Mouse (Mus musculus): ENCODE data around the gene Cep57l1. TPM values are rescaled to one million over a fixed set of nuclear protein-coding genes. Genes with fewer than 3 reads are reported as not detected.

Cep57l1 gene
- total and polyA plus RNA-seq, 2 experiments from 2014 or later, result 8.1 to 9.0 TPM

DNA sequence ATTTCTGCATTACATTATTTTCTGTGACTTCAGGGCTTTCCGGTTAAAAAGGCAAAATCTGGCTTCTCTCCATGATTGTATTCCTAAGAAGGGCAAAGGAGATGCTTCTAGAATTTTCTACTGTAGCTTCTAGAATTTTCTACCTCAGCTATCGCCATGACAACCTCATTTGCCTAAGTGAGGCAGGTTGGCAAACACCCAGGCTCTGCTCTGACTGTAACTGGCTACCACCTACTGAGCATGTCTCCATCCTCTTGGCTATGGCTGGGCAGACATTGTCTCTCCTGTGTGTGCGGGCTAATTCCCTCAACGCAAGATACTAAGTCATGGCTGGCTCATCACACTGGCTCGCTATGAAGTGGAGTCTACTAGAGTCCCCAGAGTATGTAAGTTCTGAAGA is 63.1 kb downstream of the Cep57l1 start:
- H3K27me3 ChIP-seq (ENCODE audit: insufficient read depth, low read length), result no peaks in the 10 kb centered on the region
- no peaks in the 10 kb centered on the region for H3K9me3 ChIP-seq (ENCODE audit: low read length)
- peak; percentile 75 for DNase-seq (ENCODE audit: low spot score)
- no peak overlapping the region for H3K4me3 ChIP-seq (ENCODE audit: low read depth, low read length)
- ATAC-seq (ENCODE audit: low FRiP score), result no peak
- H3K4me2 ChIP-seq (ENCODE audit: low read depth, low read length, poor library complexity, severe bottlenecking), result no peak overlapping the region
- WGBS, result 74% methylated on average over 5 of the region's 5 CpGs
- no peaks in the 10 kb centered on the region for H3K36me3 ChIP-seq (ENCODE audit: insufficient read depth, low read length)
- no peak for TF ChIP-seq CTCF (IDR thresholded peaks at IDR 0.05)
- no peak overlapping the region for H3K27ac ChIP-seq (ENCODE audit: low read depth, low read length)
- no peak overlapping the region for H3K9ac ChIP-seq (replicated peaks; ENCODE audit: low read length, poor library complexity, severe bottlenecking)
- no peaks in the 10 kb centered on the region for H3K4me1 ChIP-seq (ENCODE audit: insufficient read depth, low read length)

GRCm38 (mm10) chr10:41744006-41744405 is 65.7 kb downstream of the Cep57l1 start:
- 82% methylated on average over 4 of the region's 4 CpGs for WGBS
- TF ChIP-seq CTCF (IDR thresholded peaks at IDR 0.05), result no peak
- Histone ChIP-seq H3K4me1 (ENCODE audit: insufficient read depth, low read length) (no peaks in the 10 kb centered on the region), H3K9me3 (ENCODE audit: low read length) (no peaks in the 10 kb centered on the region), H3K4me2 (ENCODE audit: low read depth, low read length, poor library complexity, severe bottlenecking) (no peak overlapping the region), H3K36me3 (ENCODE audit: insufficient read depth, low read length) (no peaks in the 10 kb centered on the region), H3K4me3 (ENCODE audit: low read depth, low read length) (no peak overlapping the region), H3K9ac (replicated peaks; ENCODE audit: low read length, poor library complexity, severe bottlenecking) (no peak overlapping the region), H3K27ac (ENCODE audit: low read depth, low read length) (no peak overlapping the region), H3K27me3 (ENCODE audit: insufficient read depth, low read length) (no peaks in the 10 kb centered on the region)
- DNase-seq (ENCODE audit: low spot score) (no peak), ATAC-seq (ENCODE audit: low FRiP score) (no peak)

GRCm38 (mm10) chr10:41740221-41740620 is 69.5 kb downstream of the Cep57l1 start:
- H3K9ac ChIP-seq (replicated peaks; ENCODE audit: low read length, poor library complexity, severe bottlenecking), result no peak overlapping the region
- WGBS, result 90% methylated on average over 2 of the region's 2 CpGs
- H3K4me2 ChIP-seq (ENCODE audit: low read depth, low read length, poor library complexity, severe bottlenecking), result no peak overlapping the region
- no peaks in the 10 kb centered on the region for H3K27me3 ChIP-seq (ENCODE audit: insufficient read depth, low read length)
- no peaks in the 10 kb centered on the region for H3K4me1 ChIP-seq (ENCODE audit: insufficient read depth, low read length)
- no peak overlapping the region for H3K27ac ChIP-seq (ENCODE audit: low read depth, low read length)
- DNase-seq (ENCODE audit: low spot score), result no peak
- H3K36me3 ChIP-seq (ENCODE audit: insufficient read depth, low read length), result no peaks in the 10 kb centered on the region
- ATAC-seq (ENCODE audit: low FRiP score), result no peak
- H3K9me3 ChIP-seq (ENCODE audit: low read length), result no peaks in the 10 kb centered on the region
- no peak overlapping the region for H3K4me3 ChIP-seq (ENCODE audit: low read depth, low read length)
- no peak for TF ChIP-seq CTCF (IDR thresholded peaks at IDR 0.05)

DNA sequence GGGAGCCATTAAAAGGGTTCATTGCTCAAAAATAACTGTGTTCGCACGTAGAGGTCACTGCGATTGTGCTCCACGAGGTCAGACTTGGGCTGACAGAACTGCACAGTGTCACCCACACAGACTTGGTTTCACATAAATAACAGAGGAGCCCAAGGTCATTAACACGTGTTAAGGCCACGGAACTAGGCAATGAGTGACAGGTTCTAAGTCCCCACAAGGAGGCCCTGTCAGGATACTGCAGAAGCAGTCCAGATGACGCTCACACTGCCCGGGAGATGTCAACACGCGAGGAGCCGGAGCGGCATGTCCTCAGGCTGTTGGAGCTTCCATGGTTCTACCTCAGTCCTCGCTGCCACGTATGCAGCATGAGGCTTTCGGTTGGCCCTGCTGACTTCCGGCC is 72.4 kb downstream of the Cep57l1 start:
- H3K36me3 ChIP-seq (ENCODE audit: insufficient read depth, low read length), result no peaks in the 10 kb centered on the region
- H3K27ac ChIP-seq (ENCODE audit: low read depth, low read length), result no peak overlapping the region
- no peak for TF ChIP-seq CTCF (IDR thresholded peaks at IDR 0.05)
- H3K9me3 ChIP-seq (ENCODE audit: low read length), result no peaks in the 10 kb centered on the region
- no peak for DNase-seq (ENCODE audit: low spot score)
- 97% methylated on average over 16 of the region's 16 CpGs for WGBS
- no peak overlapping the region for H3K9ac ChIP-seq (replicated peaks; ENCODE audit: low read length, poor library complexity, severe bottlenecking)
- H3K4me3 ChIP-seq (ENCODE audit: low read depth, low read length), result no peak overlapping the region
- H3K4me1 ChIP-seq (ENCODE audit: insufficient read depth, low read length), result 0 out of 2 replicates have a peak, but pooled peaks cover 2% of the 10 kb centered on the region
- ATAC-seq (ENCODE audit: low FRiP score), result no peak
- no peaks in the 10 kb centered on the region for H3K27me3 ChIP-seq (ENCODE audit: insufficient read depth, low read length)
- no peak overlapping the region for H3K4me2 ChIP-seq (ENCODE audit: low read depth, low read length, poor library complexity, severe bottlenecking)

- Histone ChIP-seq H3K27ac (ENCODE audit: low read depth, low read length) (no peak overlapping the region; the same call in 1 of the 2 replicates), H3K27me3 (ENCODE audit: insufficient read depth, low read length) (no peaks in the 10 kb centered on the region), H3K4me1 (ENCODE audit: insufficient read depth, low read length) (0 out of 2 replicates have a peak, but pooled peaks cover 2% of the 10 kb centered on the region), H3K36me3 (ENCODE audit: insufficient read depth, low read length) (no peaks in the 10 kb centered on the region), H3K9ac (replicated peaks; ENCODE audit: low read length, poor library complexity, severe bottlenecking) (no peak overlapping the region), H3K4me2 (ENCODE audit: low read depth, low read length, poor library complexity, severe bottlenecking) (no peak overlapping the region), H3K9me3 (ENCODE audit: low read length) (no peaks in the 10 kb centered on the region), H3K4me3 (ENCODE audit: low read depth, low read length) (no peak overlapping the region)
- WGBS, result 58% methylated on average over 6 of the region's 6 CpGs
- DNase-seq (ENCODE audit: low spot score) (no peak), ATAC-seq (ENCODE audit: low FRiP score) (peak; percentile 52; the same call in 1 of the 2 replicates)
- TF ChIP-seq CTCF (IDR thresholded peaks at IDR 0.05), result no peak
Measured at GRCm38 (mm10) chr10:41735398-41735797, 74.3 kb downstream of the Cep57l1 start.

DNA sequence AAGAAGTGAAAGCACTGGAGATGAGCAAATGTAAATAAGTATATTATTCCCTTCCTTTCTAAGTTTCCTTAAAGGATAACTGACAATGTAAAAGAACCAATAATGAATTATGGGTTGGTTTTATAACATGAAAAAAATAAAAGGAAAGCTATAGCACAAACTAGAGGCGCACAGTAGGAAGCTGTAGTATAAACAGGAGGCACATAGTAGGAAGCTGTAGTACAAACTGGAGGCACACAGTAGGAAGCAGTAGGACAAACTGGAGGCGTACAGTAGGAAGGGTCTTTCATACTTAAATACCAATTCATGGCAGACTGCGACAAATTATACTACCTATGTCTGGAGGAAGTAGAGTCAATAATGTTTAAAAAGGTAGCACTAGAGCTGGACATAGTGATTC is 76.5 kb downstream of the Cep57l1 start:
- Histone ChIP-seq H3K9ac (replicated peaks; ENCODE audit: low read length, poor library complexity, severe bottlenecking) (no peak overlapping the region), H3K4me2 (ENCODE audit: low read depth, low read length, poor library complexity, severe bottlenecking) (no peak overlapping the region), H3K9me3 (ENCODE audit: low read length) (no peaks in the 10 kb centered on the region), H3K4me3 (ENCODE audit: low read depth, low read length) (no peak overlapping the region), H3K36me3 (ENCODE audit: insufficient read depth, low read length) (no peaks in the 10 kb centered on the region), H3K4me1 (ENCODE audit: insufficient read depth, low read length) (0 out of 2 replicates have a peak, but pooled peaks cover 2% of the 10 kb centered on the region), H3K27me3 (ENCODE audit: insufficient read depth, low read length) (no peaks in the 10 kb centered on the region), H3K27ac (ENCODE audit: low read depth, low read length) (no peak overlapping the region)
- WGBS, result 100% methylated on average over 3 of the region's 3 CpGs
- ATAC-seq (ENCODE audit: low FRiP score), result no peak
- DNase-seq (ENCODE audit: low spot score), result no peak
- no peak for TF ChIP-seq CTCF (IDR thresholded peaks at IDR 0.05)

Measured in midbrain, postnatal 0 days (tissue).